Mouse (Mus musculus) kidney, adult 2 months (tissue): Measurements from ENCODE around the gene Cacna1b.

Source experiments
- CTCF ChIP-seq: fragments of 200-500 bp; conservative IDR thresholded peaks from 2 replicates; pipeline ENCODE4 v1.5.1; 2011; ENCODE audit warnings: low read depth, mild to moderate bottlenecking, control low read depth, low read length, moderate library complexity, mixed read lengths; ENCODE audit not compliant: insufficient read depth, insufficient read length
- POLR2A ChIP-seq: fragments of 200-500 bp; IDR thresholded peaks from one replicate; pipeline ENCODE4 v1.6.1; 2011; ENCODE audit warnings: low read depth, low read length, control low read depth

- TF ChIP-seq POLR2A: no peak
- TF ChIP-seq CTCF: no peak
These were observed 114.4 kb downstream of the Cacna1b start for GRCm38 (mm10) chr2:24648503-24648902.
